ENCODE assay signal across 18 mouse cellular contexts in genomic region chr3:45238457-45238856, GRCm38 (mm10).
"Had no signal": no experiment of that assay in that cellular context is flagged by ENCODE, and none has a peak within 500 bp of the region (broad histone marks: within the 10 kb centered on the region; RNA-seq: fewer than 3 reads in every experiment).

No protein-coding gene starts in this region.

- H3K4me3 ChIP-seq: intestine, embryonic 15.5 days; kidney, embryonic 15.5 days; layer of hippocampus, adult 2 months; left cerebral cortex, adult 2 months; limb, embryonic 12.5 days; liver, embryonic 13.5 days; lung, embryonic 15.5 days; midbrain, embryonic 10.5 days had no signal

- ATAC-seq: intestine, embryonic 15.5 days had no signal

- DNase-seq: kidney, adult 11 months; kidney, adult 8-10 months; kidney, postnatal 14 days; layer of hippocampus, postnatal 36 days; liver, embryonic 13.5 days; lung, postnatal 14 days; midbrain, embryonic 14.5 days; thymus, adult 18-20 months; thymus, postnatal 14 days; thymus, postnatal 4 days had no signal

- H3K4me2 ChIP-seq: intestine, embryonic 15.5 days; kidney, embryonic 15.5 days; limb, embryonic 12.5 days; liver, embryonic 13.5 days; lung, embryonic 15.5 days had no signal

- H3K27ac ChIP-seq: intestine, embryonic 15.5 days; kidney, embryonic 15.5 days; layer of hippocampus, adult 2 months; left cerebral cortex, adult 2 months; limb, embryonic 12.5 days; liver, embryonic 13.5 days; lung, embryonic 15.5 days; macrophage; midbrain, embryonic 10.5 days had no signal

- H3K4me1 ChIP-seq: intestine, embryonic 15.5 days; kidney, embryonic 15.5 days; limb, embryonic 12.5 days; liver, embryonic 13.5 days; lung, embryonic 15.5 days; midbrain, embryonic 10.5 days had no signal

- H3K36me3 ChIP-seq: intestine, embryonic 15.5 days; kidney, embryonic 15.5 days; limb, embryonic 12.5 days; liver, embryonic 13.5 days; lung, embryonic 15.5 days; midbrain, embryonic 10.5 days had no signal

- H3K9me3 ChIP-seq: intestine, embryonic 15.5 days; kidney, embryonic 15.5 days; limb, embryonic 12.5 days; liver, embryonic 13.5 days; lung, embryonic 15.5 days; midbrain, embryonic 10.5 days had no signal

- H3K9ac ChIP-seq: intestine, embryonic 15.5 days; kidney, embryonic 15.5 days; limb, embryonic 12.5 days; liver, embryonic 13.5 days; lung, embryonic 15.5 days had no signal

- H3K27me3 ChIP-seq: intestine, embryonic 15.5 days; kidney, embryonic 15.5 days; limb, embryonic 12.5 days; liver, embryonic 13.5 days; lung, embryonic 15.5 days had no signal
